Mouse (Mus musculus) liver, postnatal 0 days (tissue): ENCODE results near the gene Rhof. TPM values are rescaled to one million over a fixed set of nuclear protein-coding genes. Genes with fewer than 3 reads are reported as not detected.
A peak's percentile ranks its signal among the peaks of the same experiment; 100 is the strongest.

Experiments used
- ATAC-seq: fragments of 200-750 bp; cut with Nextera tagmentation; 2 replicates; pipeline ENCODE4 v1.8.0; 2017; ENCODE audit warnings: mild to moderate bottlenecking, moderate library complexity
- DNase-seq: peaks from one replicate; pipeline ENCODE4 v3.0.0-alpha.2; 2016
- H3K27ac ChIP-seq: fragments of 300-500 bp; sonication (generic); 2 replicates; pipeline ENCODE4 v1.5.1; 2014; ENCODE audit warnings: antibody characterized with exemption, moderate library complexity, mild to moderate bottlenecking, low read depth
- H3K27me3 ChIP-seq: fragments of 300-500 bp; sonication (generic); 2 replicates; pipeline ENCODE4 v1.6.1; 2014; ENCODE audit warnings: low read length, control low read depth, mixed read lengths; ENCODE audit not compliant: insufficient read depth
- H3K36me3 ChIP-seq: fragments of 300-500 bp; sonication (generic); replicated peaks from 2 replicates; pipeline ENCODE4 v1.6.1; 2014; ENCODE audit warnings: mild to moderate bottlenecking, control low read depth, low read length, moderate library complexity, mixed read lengths; ENCODE audit not compliant: insufficient read depth
- H3K4me1 ChIP-seq: fragments of 300-500 bp; sonication (generic); 2 replicates; pipeline ENCODE4 v1.6.1; 2014; ENCODE audit warnings: antibody characterized with exemption, mild to moderate bottlenecking, control low read depth; ENCODE audit not compliant: insufficient read depth
- H3K4me2 ChIP-seq: fragments of 300-500 bp; sonication (generic); 2 replicates; pipeline ENCODE4 v1.6.1; 2014; ENCODE audit warnings: low read depth, mild to moderate bottlenecking, low read length, moderate library complexity, mixed read lengths
- H3K4me3 ChIP-seq: fragments of 300-500 bp; sonication (generic); 2 replicates; pipeline ENCODE4 v1.5.1; 2014; ENCODE audit warnings: low read depth, low read length
- H3K9ac ChIP-seq: fragments of 300-500 bp; sonication (generic); replicated peaks from 2 replicates; pipeline ENCODE4 v1.6.1; 2014; ENCODE audit warnings: mild to moderate bottlenecking, moderate library complexity
- H3K9me3 ChIP-seq: fragments of 300-500 bp; sonication (generic); 2 replicates; pipeline ENCODE4 v1.6.1; 2016; ENCODE audit warnings: mild to moderate bottlenecking, control low read depth, low read length, mixed read lengths
- CTCF ChIP-seq: sonication (generic); IDR thresholded peaks from 2 replicates; pipeline ENCODE4 v1.5.1; 2016; ENCODE audit warnings: antibody characterized with exemption, low read depth
- EP300 ChIP-seq: IDR thresholded peaks from 2 replicates; pipeline ENCODE4 v1.6.1; 2016; ENCODE audit warnings: antibody characterized with exemption, low read depth, mild to moderate bottlenecking
- WGBS: fragments of 180-500 bp; shearing (Covaris S2); extraction: QIAGEN DNeasy Blood & Tissue Kit; methylation state at CpG from one replicate; pipeline ENCODE4 v1.1.7; 2014; ENCODE audit not compliant: insufficient replicate concordance; 5-methylcytosine and 5-hydroxymethylcytosine counted together
- polyA plus RNA-seq: library from polyadenylated mRNA; unstranded; fragments of >200 nt; fragmentation: Nextera tagmentation; extraction: Ambion mirVana; gene quantifications from 2 replicates; pipeline ENCODE4 v1.2.1, GENCODE M21; 2015

Rhof gene
- polyA plus RNA-seq, 1 experiment from 2014 or later = 2.1 TPM

GRCm38 (mm10) chr5:123137044-123137909 lies 4.8 kb upstream of the Rhof start:
- peaks cover 61% of the 10 kb centered on the region for H3K4me1 ChIP-seq
- H3K27ac ChIP-seq = peak overlapping the region; percentile 100
- H3K4me3 ChIP-seq = peak overlapping the region; percentile 94
- 6% methylated on average over 20 of the region's 20 CpGs for WGBS
- H3K36me3 ChIP-seq = peaks cover 14% of the 10 kb centered on the region
- DNase-seq (peak; percentile 86), ATAC-seq (no peak)
- peak overlapping the region; percentile 99 for H3K9ac ChIP-seq
- H3K9me3 ChIP-seq = no peaks in the 10 kb centered on the region
- no peak for TF ChIP-seq CTCF
- TF ChIP-seq EP300 = 0 out of 2 replicates have a peak, but pooled peaks have one; percentile 16
- H3K27me3 ChIP-seq = no peaks in the 10 kb centered on the region
- H3K4me2 ChIP-seq = peak overlapping the region; percentile 88

GRCm38 (mm10) chr5:123136361-123137043 lies 4.0 kb upstream of the Rhof start:
- Histone ChIP-seq H3K4me2 (peak overlapping the region; percentile 88), H3K4me1 (peaks cover 69% of the 10 kb centered on the region), H3K36me3 (peaks cover 14% of the 10 kb centered on the region), H3K9ac (peak overlapping the region; percentile 99), H3K4me3 (peak overlapping the region; percentile 94), H3K27me3 (no peaks in the 10 kb centered on the region), H3K9me3 (no peaks in the 10 kb centered on the region), H3K27ac (peak overlapping the region; percentile 100)
- ATAC-seq (peak; percentile 47), DNase-seq (peak; percentile 88)
- WGBS = 3% methylated on average over 13 of the region's 13 CpGs
- peak; percentile 33; the same call in 1 of the 2 replicates for TF ChIP-seq EP300
- TF ChIP-seq CTCF = no peak

GRCm38 (mm10) chr5:123135471-123136360 lies 3.2 kb upstream of the Rhof start:
- no peaks in the 10 kb centered on the region for H3K9me3 ChIP-seq
- peak overlapping the region; percentile 88 for H3K4me2 ChIP-seq
- H3K9ac ChIP-seq = peak overlapping the region; percentile 99
- H3K36me3 ChIP-seq = peaks cover 14% of the 10 kb centered on the region
- no peak; the same call in none of the 2 replicates for TF ChIP-seq EP300
- no peak for TF ChIP-seq CTCF
- H3K4me1 ChIP-seq = peaks cover 69% of the 10 kb centered on the region
- ATAC-seq (peak; percentile 55), DNase-seq (peak; percentile 89)
- 18% methylated on average over 30 of the region's 30 CpGs for WGBS
- H3K27me3 ChIP-seq = no peaks in the 10 kb centered on the region
- H3K4me3 ChIP-seq = peak overlapping the region; percentile 94
- peak overlapping the region; percentile 100 for H3K27ac ChIP-seq

- H3K36me3 ChIP-seq = peaks cover 14% of the 10 kb centered on the region
- peak overlapping the region; percentile 94; the same call in 1 of the 2 replicates for H3K4me3 ChIP-seq
- H3K4me1 ChIP-seq = peaks cover 69% of the 10 kb centered on the region
- peak overlapping the region; percentile 100 for H3K27ac ChIP-seq
- H3K9me3 ChIP-seq = no peaks in the 10 kb centered on the region
- no peak for DNase-seq
- TF ChIP-seq EP300 (no peak), CTCF (no peak)
- WGBS = 57% methylated on average over 8 of the region's 8 CpGs
- ATAC-seq = no peak
- no peaks in the 10 kb centered on the region for H3K27me3 ChIP-seq
- H3K4me2 ChIP-seq = peak overlapping the region; percentile 88
- H3K9ac ChIP-seq = peak overlapping the region; percentile 99; the same call in 1 of the 2 replicates
These were observed 2.4 kb upstream of the Rhof start for GRCm38 (mm10) chr5:123134875-123135382.

- H3K4me3 ChIP-seq = no peak overlapping the region
- no peak overlapping the region for H3K9ac ChIP-seq
- ATAC-seq = no peak
- no peak for DNase-seq
- H3K4me1 ChIP-seq = peaks cover 69% of the 10 kb centered on the region
- TF ChIP-seq EP300 (no peak), CTCF (no peak)
- no peaks in the 10 kb centered on the region for H3K9me3 ChIP-seq
- H3K27ac ChIP-seq = peak overlapping the region; percentile 100; the same call in 1 of the 2 replicates
- H3K27me3 ChIP-seq = no peaks in the 10 kb centered on the region
- 43% methylated on average over 13 of the region's 13 CpGs for WGBS
- peak overlapping the region; percentile 88 for H3K4me2 ChIP-seq
- peaks cover 14% of the 10 kb centered on the region for H3K36me3 ChIP-seq
These were observed 1.8 kb upstream of the Rhof start for GRCm38 (mm10) chr5:123134186-123134874.
